Mouse (Mus musculus) E14TG2a.4 (cell line): ENCODE measurements around the gene Otud7a.

ENCODE experiments used
- CTCF ChIP-seq: conservative IDR thresholded peaks from 2 replicates; pipeline ENCODE4 v1.5.1; 2014; ENCODE audit warnings: low read length
- NANOG ChIP-seq: IDR thresholded peaks from 2 replicates; pipeline ENCODE4 v1.6.1; 2014; ENCODE audit warnings: borderline replicate concordance, low read length, mixed read lengths
- POU5F1 ChIP-seq: IDR thresholded peaks from 2 replicates; pipeline ENCODE4 v1.6.1; 2014; ENCODE audit warnings: low read length, borderline replicate concordance

GRCm38 (mm10) chr7:63677149-63677548, 232.6 kb downstream of the Otud7a start:
- TF ChIP-seq CTCF = no peak
- TF ChIP-seq NANOG = no peak
- no peak for TF ChIP-seq POU5F1
